Mouse (Mus musculus): ENCODE results near the gene Col23a1. TPM values are rescaled to one million over a fixed set of nuclear protein-coding genes. Genes with fewer than 3 reads are reported as not detected.

Gene Col23a1
- polyA plus RNA-seq, 1 experiment from 2014 or later = 11.1 TPM

DNA sequence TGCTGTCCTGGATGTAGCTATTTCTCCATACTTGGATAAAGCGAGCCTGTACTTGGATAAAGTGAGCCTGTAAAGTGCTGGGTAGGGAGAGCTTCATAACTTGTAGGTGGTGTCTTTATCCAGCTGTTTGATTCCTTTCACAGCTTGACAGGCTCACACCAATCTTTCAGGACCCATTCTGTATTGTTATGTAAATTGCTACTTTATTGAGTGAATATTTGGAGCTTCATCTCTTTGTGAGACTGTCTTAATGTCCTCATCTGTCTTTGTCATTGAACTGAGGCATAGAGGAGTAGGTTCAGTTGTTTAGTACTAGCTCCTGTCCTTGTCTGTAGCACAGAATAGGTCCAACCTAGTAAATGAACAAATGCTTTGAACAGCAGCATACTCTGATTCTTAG is 15.3 kb upstream of the Col23a1 start:
- H3K9me3 ChIP-seq (ENCODE audit: control insufficient read depth, low read length) = no peaks in the 10 kb centered on the region
- 90% methylated on average over 1 of the region's 1 CpGs for WGBS
- DNase-seq (ENCODE audit: low spot score, missing footprints) (no peak), ATAC-seq (ENCODE audit: low FRiP score) (no peak)
- no peak overlapping the region for H3K9ac ChIP-seq (ENCODE audit: low read length)
- no peak overlapping the region for H3K4me3 ChIP-seq (ENCODE audit: low read depth, low read length)
- no peak overlapping the region for H3K4me2 ChIP-seq
- H3K27ac ChIP-seq (ENCODE audit: low read depth, low read length) = no peak overlapping the region
- no peaks in the 10 kb centered on the region for H3K4me1 ChIP-seq (ENCODE audit: control insufficient read depth, insufficient read depth, low read length)
- H3K27me3 ChIP-seq (ENCODE audit: control insufficient read depth, insufficient read depth, low read length) = no peaks in the 10 kb centered on the region
- H3K36me3 ChIP-seq (ENCODE audit: control insufficient read depth, insufficient read depth, low read length) = peaks cover 8% of the 10 kb centered on the region; the same call in 1 of the 2 replicates

DNA sequence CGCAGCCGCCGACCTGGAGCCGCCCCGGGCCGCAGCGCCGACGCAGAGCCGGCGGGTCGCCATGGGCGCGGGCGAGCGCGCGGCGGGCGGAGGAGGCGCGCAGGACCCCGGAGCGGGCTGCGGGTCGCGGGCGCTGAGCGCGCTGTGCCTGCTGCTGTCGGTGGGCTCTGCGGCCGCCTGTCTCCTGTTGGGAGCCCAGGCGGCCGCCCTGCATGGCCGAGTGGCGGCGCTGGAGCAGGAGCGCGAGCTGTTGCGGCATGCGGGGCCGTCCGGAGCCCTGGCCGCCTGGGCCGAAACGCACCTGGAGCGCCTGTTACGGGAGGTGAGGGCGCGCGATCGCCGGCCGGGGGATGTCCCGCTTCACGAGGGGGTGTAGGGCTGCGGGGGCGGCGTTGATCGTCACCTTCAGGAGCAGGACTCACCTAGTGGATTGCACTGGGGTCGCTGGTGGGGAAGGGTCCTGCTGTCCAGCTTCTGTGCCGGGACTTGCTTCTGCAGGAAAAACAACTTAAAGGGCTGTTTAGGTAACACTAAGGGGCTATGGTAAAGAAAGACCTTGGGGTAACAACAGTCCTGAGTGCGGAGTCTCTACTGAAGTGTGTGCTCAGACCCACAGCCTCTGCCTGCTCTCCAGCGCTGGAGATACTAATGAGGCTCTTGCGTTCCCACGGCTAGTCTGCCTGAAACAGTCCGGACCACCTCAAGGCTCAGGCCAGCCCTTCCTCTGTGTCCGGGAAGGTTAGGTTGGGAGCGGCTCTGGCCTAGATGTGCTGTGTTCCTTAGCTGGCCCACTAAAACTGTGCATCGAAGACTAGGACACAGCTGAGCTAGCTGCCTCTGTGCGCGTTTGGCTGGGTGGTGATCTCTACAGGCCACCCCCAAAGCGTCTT is 591 bp downstream of the Col23a1 start:
- Histone ChIP-seq H3K4me3 (ENCODE audit: low read depth, low read length) (peak overlapping the region; percentile 60), H3K27ac (ENCODE audit: low read depth, low read length) (no peak overlapping the region), H3K4me2 (peak overlapping the region; percentile 68), H3K36me3 (ENCODE audit: control insufficient read depth, insufficient read depth, low read length) (no peaks in the 10 kb centered on the region), H3K9me3 (ENCODE audit: control insufficient read depth, low read length) (no peaks in the 10 kb centered on the region), H3K9ac (ENCODE audit: low read length) (peak overlapping the region; percentile 58), H3K4me1 (ENCODE audit: control insufficient read depth, insufficient read depth, low read length) (no peaks in the 10 kb centered on the region; the same call in 1 of the 2 replicates), H3K27me3 (ENCODE audit: control insufficient read depth, insufficient read depth, low read length) (no peaks in the 10 kb centered on the region; the same call in 1 of the 2 replicates)
- WGBS = 1% methylated on average over 63 of the region's 74 CpGs
- DNase-seq (ENCODE audit: low spot score, missing footprints) (peak; percentile 96), ATAC-seq (ENCODE audit: low FRiP score) (peak; percentile 89)

DNA sequence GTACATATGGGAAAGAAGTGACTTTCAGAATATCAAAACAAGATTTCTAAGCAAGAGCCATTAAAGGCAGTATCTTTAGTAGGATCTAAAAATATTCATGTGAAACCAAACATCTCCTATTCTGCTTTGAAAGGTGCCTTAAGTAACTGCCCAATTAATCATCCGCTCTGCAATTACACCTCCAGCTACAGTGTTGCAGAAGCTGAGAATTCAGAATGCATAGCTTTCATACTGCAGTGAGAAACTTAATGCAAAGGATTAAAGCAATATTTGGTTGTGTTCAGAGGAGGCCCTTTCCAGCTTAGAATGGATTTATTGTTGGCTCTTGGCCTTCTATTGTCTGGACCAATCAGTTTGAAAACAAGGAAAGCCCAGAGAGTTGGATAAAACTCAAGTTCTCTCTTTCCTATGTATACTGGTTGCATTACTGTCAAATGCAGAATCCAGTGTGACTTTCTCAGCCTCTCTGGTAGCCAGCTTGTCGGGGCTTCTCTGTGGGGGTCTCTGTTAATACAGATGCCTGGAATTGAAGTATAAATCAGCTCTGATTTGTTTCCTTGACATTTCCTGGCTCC is 4.3 kb downstream of the Col23a1 start:
- H3K36me3 ChIP-seq (ENCODE audit: control insufficient read depth, insufficient read depth, low read length) = no peaks in the 10 kb centered on the region
- WGBS = 74% methylated on average over 2 of the region's 2 CpGs
- no peak for ATAC-seq (ENCODE audit: low FRiP score)

DNA sequence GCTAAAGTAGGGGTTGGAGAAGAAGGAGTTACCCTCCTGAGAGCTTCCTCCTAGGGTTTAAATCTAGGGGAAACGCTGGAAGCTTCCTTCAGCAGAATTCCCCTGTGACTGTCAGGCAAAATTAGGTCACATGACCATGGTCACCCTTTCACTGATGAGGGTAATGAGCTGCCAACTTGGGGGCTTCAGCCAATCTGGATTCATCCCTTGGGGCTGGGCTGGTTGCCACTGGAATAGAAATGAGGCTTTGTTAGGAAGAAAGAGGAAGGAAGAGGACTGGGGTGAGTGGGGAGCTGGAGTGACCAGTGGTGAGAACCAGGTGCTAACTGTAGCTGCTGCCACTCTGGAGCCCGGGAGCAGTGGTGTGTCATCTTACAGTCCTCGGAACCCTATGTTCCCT is 6.0 kb downstream of the Col23a1 start:
- ATAC-seq (ENCODE audit: low FRiP score) = no peak
- no peaks in the 10 kb centered on the region for H3K36me3 ChIP-seq (ENCODE audit: control insufficient read depth, insufficient read depth, low read length)

More for the DNA sequence above, 4.3 kb downstream of the Col23a1 start:
- Histone ChIP-seq H3K9ac (ENCODE audit: low read length) (no peak overlapping the region), H3K27me3 (ENCODE audit: control insufficient read depth, insufficient read depth, low read length) (no peaks in the 10 kb centered on the region; the same call in 1 of the 2 replicates), H3K27ac (ENCODE audit: low read depth, low read length) (no peak overlapping the region), H3K4me3 (ENCODE audit: low read depth, low read length) (no peak overlapping the region), H3K4me1 (ENCODE audit: control insufficient read depth, insufficient read depth, low read length) (no peaks in the 10 kb centered on the region; the same call in 1 of the 2 replicates), H3K9me3 (ENCODE audit: control insufficient read depth, low read length) (no peaks in the 10 kb centered on the region), H3K4me2 (no peak overlapping the region)
- DNase-seq (ENCODE audit: low spot score, missing footprints) = no peak

DNA sequence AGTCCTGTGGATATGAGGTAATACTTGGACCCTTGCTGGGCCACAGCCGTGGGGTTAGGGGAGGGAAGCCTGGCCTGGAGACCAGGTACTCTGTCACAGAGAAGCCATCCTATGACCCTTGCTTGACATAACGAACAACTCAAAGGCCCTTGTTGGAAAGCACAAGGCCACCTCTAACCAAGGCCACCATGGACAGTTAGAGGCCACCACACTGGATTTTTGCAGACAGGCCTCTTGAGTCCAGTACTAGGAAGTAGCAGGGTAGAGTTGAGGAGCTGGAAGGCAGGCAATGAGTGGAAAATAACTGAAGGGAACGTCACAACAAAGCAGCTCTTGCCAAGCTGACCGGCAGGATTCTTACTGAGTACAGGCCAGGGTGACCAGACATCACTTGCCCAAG is 9.0 kb downstream of the Col23a1 start:
- no peak overlapping the region for H3K4me3 ChIP-seq (ENCODE audit: low read depth, low read length)
- H3K36me3 ChIP-seq (ENCODE audit: control insufficient read depth, insufficient read depth, low read length) = no peaks in the 10 kb centered on the region
- no peak for DNase-seq (ENCODE audit: low spot score, missing footprints)
- H3K9me3 ChIP-seq (ENCODE audit: control insufficient read depth, low read length) = no peaks in the 10 kb centered on the region
- whole genome bisulfite sequencing = 81% methylated on average over 4 of the region's 4 CpGs
- H3K4me1 ChIP-seq (ENCODE audit: control insufficient read depth, insufficient read depth, low read length) = no peaks in the 10 kb centered on the region
- no peak overlapping the region for H3K4me2 ChIP-seq
- no peak overlapping the region for H3K27ac ChIP-seq (ENCODE audit: low read depth, low read length)
- no peak for ATAC-seq (ENCODE audit: low FRiP score)
- H3K27me3 ChIP-seq (ENCODE audit: control insufficient read depth, insufficient read depth, low read length) = no peaks in the 10 kb centered on the region
- no peak overlapping the region for H3K9ac ChIP-seq (ENCODE audit: low read length)

More for the DNA sequence above, 6.0 kb downstream of the Col23a1 start:
- H3K27ac ChIP-seq (ENCODE audit: low read depth, low read length) = no peak overlapping the region
- H3K27me3 ChIP-seq (ENCODE audit: control insufficient read depth, insufficient read depth, low read length) = no peaks in the 10 kb centered on the region; the same call in 1 of the 2 replicates
- 90% methylated on average over 3 of the region's 3 CpGs for WGBS
- no peak for DNase-seq (ENCODE audit: low spot score, missing footprints)
- no peak overlapping the region for H3K9ac ChIP-seq (ENCODE audit: low read length)
- no peaks in the 10 kb centered on the region for H3K9me3 ChIP-seq (ENCODE audit: control insufficient read depth, low read length)
- H3K4me3 ChIP-seq (ENCODE audit: low read depth, low read length) = no peak overlapping the region
- H3K4me2 ChIP-seq = no peak overlapping the region
- H3K4me1 ChIP-seq (ENCODE audit: control insufficient read depth, insufficient read depth, low read length) = no peaks in the 10 kb centered on the region

DNA sequence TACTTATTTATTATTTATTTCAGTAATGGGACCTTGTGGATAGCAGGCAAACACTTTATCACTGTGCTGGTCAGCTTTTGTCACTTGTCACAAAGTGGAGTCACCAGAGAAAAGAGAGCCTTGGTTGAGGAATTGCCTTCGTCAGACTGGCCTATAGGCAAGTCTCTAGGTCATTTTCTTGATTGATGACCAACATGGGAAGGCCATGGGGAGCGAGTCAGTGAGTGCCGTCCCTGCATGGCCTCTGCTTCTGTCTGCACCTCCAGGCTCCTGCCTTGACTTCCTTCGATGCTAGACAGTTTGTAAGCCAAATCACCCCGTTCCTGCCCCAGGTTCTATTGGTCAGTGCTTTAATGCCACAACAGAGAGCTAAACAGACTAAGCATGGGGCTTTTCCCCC is 12.7 kb downstream of the Col23a1 start:
- no peak for ATAC-seq (ENCODE audit: low FRiP score)
- WGBS = 87% methylated on average over 5 of the region's 5 CpGs
- Histone ChIP-seq H3K4me2 (no peak overlapping the region), H3K27ac (ENCODE audit: low read depth, low read length) (no peak overlapping the region), H3K27me3 (ENCODE audit: control insufficient read depth, insufficient read depth, low read length) (no peaks in the 10 kb centered on the region), H3K36me3 (ENCODE audit: control insufficient read depth, insufficient read depth, low read length) (no peaks in the 10 kb centered on the region), H3K9ac (ENCODE audit: low read length) (no peak overlapping the region), H3K4me3 (ENCODE audit: low read depth, low read length) (no peak overlapping the region), H3K4me1 (ENCODE audit: control insufficient read depth, insufficient read depth, low read length) (no peaks in the 10 kb centered on the region), H3K9me3 (ENCODE audit: control insufficient read depth, low read length) (no peaks in the 10 kb centered on the region)
- no peak for DNase-seq (ENCODE audit: low spot score, missing footprints)

DNA sequence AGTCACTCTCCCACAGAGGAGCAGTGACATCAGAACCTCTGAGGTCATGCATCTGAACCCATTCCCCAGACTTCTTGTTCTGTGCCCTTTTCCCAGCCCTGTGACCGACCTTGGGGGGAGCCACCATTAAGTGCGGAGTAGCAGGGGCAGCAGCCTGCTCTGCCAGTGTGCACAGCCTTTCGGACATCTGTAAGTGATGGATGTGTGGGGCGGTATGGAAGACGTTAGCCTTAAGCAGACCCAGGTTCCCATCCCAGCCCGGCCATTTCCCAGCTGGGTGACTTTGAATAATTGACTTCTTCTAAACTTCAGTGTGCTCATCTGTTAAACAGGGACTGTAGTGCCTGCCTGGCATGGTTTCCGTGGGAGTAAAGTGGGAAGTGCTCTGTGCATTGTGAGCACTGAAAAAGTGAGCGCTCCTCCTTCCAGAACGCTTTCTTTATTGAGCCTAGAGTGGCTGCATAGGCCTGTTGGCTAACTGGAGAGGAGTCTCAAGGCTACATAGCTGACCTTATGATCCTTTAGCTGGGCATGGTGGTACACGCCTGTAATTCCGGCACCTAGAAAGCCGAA is 14.3 kb downstream of the Col23a1 start:
- no peaks in the 10 kb centered on the region for H3K36me3 ChIP-seq (ENCODE audit: control insufficient read depth, insufficient read depth, low read length)
- no peak overlapping the region for H3K4me2 ChIP-seq
- no peak overlapping the region for H3K9ac ChIP-seq (ENCODE audit: low read length)
- H3K27me3 ChIP-seq (ENCODE audit: control insufficient read depth, insufficient read depth, low read length) = no peaks in the 10 kb centered on the region
- 76% methylated on average over 12 of the region's 12 CpGs for WGBS
- no peak overlapping the region for H3K4me3 ChIP-seq (ENCODE audit: low read depth, low read length)
- ATAC-seq (ENCODE audit: low FRiP score) (no peak), DNase-seq (ENCODE audit: low spot score, missing footprints) (no peak)
- no peaks in the 10 kb centered on the region for H3K4me1 ChIP-seq (ENCODE audit: control insufficient read depth, insufficient read depth, low read length)
- no peaks in the 10 kb centered on the region for H3K9me3 ChIP-seq (ENCODE audit: control insufficient read depth, low read length)
- no peak overlapping the region for H3K27ac ChIP-seq (ENCODE audit: low read depth, low read length)

DNA sequence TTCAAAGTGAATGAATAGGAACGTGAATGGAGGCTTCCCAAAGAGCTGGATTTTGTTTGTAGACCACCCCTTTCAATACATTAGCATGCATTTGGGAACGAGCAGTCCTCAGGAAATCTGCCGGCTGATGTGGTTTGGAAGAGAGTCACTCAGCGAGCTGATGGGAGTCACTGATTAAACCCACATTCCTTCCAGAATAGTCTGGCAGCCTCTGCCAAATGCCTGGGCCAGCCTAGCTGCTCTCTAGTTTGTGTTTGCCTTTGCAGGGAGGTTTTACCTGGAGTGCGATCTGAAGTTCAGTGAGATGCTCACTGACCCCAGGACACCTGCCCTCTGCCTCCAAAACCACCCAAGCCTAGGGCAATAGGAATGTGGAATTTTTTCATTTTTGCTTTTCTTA is 18.6 kb downstream of the Col23a1 start:
- DNase-seq (ENCODE audit: low spot score, missing footprints) = no peak
- no peak overlapping the region for H3K4me3 ChIP-seq (ENCODE audit: low read depth, low read length)
- no peak for ATAC-seq (ENCODE audit: low FRiP score)
- no peaks in the 10 kb centered on the region for H3K27me3 ChIP-seq (ENCODE audit: control insufficient read depth, insufficient read depth, low read length)
- H3K36me3 ChIP-seq (ENCODE audit: control insufficient read depth, insufficient read depth, low read length) = no peaks in the 10 kb centered on the region
- H3K9me3 ChIP-seq (ENCODE audit: control insufficient read depth, low read length) = no peaks in the 10 kb centered on the region
- 75% methylated on average over 5 of the region's 5 CpGs for WGBS
- no peak overlapping the region for H3K9ac ChIP-seq (ENCODE audit: low read length)
- no peaks in the 10 kb centered on the region for H3K4me1 ChIP-seq (ENCODE audit: control insufficient read depth, insufficient read depth, low read length)
- no peak overlapping the region for H3K27ac ChIP-seq (ENCODE audit: low read depth, low read length)
- H3K4me2 ChIP-seq = no peak overlapping the region

DNA sequence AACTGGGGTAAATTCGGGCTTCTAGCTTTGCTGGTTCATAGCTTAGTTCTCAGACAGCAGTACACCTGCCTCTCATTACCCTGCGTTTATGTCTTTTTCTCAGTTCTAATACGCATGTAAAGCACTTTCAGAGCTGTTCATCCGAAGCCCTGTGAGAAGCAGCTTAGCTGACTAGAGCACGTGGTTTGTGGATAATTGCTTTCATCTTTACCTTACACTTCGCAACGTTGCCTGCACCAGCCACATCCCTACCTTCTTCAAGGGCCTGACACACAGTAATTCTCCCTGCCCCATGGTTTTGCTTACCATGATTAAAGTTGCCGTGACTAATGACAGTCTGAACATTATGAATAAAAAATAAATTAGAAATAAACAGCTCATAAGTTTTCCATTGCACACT is 22.1 kb downstream of the Col23a1 start:
- ATAC-seq (ENCODE audit: low FRiP score) (no peak), DNase-seq (ENCODE audit: low spot score, missing footprints) (no peak)
- WGBS = 82% methylated on average over 8 of the region's 8 CpGs
- H3K9me3 ChIP-seq (ENCODE audit: control insufficient read depth, low read length) = no peaks in the 10 kb centered on the region
- no peak overlapping the region for H3K4me3 ChIP-seq (ENCODE audit: low read depth, low read length)
- H3K9ac ChIP-seq (ENCODE audit: low read length) = no peak overlapping the region
- no peaks in the 10 kb centered on the region for H3K36me3 ChIP-seq (ENCODE audit: control insufficient read depth, insufficient read depth, low read length)
- H3K27me3 ChIP-seq (ENCODE audit: control insufficient read depth, insufficient read depth, low read length) = no peaks in the 10 kb centered on the region
- H3K4me1 ChIP-seq (ENCODE audit: control insufficient read depth, insufficient read depth, low read length) = no peaks in the 10 kb centered on the region
- no peak overlapping the region for H3K27ac ChIP-seq (ENCODE audit: low read depth, low read length)
- no peak overlapping the region for H3K4me2 ChIP-seq
